Mouse (Mus musculus): Measurements from ENCODE around the gene Dnajc2. TPM values are rescaled to one million over a fixed set of nuclear protein-coding genes. Genes with fewer than 3 reads are reported as not detected.

Gene Dnajc2
- polyA plus RNA-seq, 1 experiment = 21.3 TPM

GRCm38 (mm10) chr5:21735100-21735499, 50.0 kb downstream of the Dnajc2 start:
- TF ChIP-seq POLR2A (IDR thresholded peaks at IDR 0.05; ENCODE audit: extremely low read depth, insufficient read depth, low read length) = no peak
- TF ChIP-seq CTCF (IDR thresholded peaks at IDR 0.05; ENCODE audit: extremely low read depth, insufficient read depth, low read length) = no peak
- Histone ChIP-seq H3K27ac (ENCODE audit: insufficient read depth, low read length) (no peak overlapping the region), H3K4me3 (ENCODE audit: insufficient read depth, low read length) (peak overlapping the region; percentile 32), H3K4me1 (ENCODE audit: control insufficient read depth, insufficient read depth, low read length) (peaks cover 5% of the 10 kb centered on the region)

GRCm38 (mm10) chr5:21732930-21733329, 52.1 kb downstream of the Dnajc2 start:
- Histone ChIP-seq H3K4me1 (ENCODE audit: control insufficient read depth, insufficient read depth, low read length) (peaks cover 4% of the 10 kb centered on the region), H3K27ac (ENCODE audit: insufficient read depth, low read length) (no peak overlapping the region; the same call in 1 of the 2 replicates), H3K4me3 (ENCODE audit: insufficient read depth, low read length) (no peak overlapping the region)
- TF ChIP-seq POLR2A (IDR thresholded peaks at IDR 0.05; ENCODE audit: extremely low read depth, insufficient read depth, low read length) = no peak
- peak; percentile 30; the same call in 1 of the 2 replicates for TF ChIP-seq CTCF (IDR thresholded peaks at IDR 0.05; ENCODE audit: extremely low read depth, insufficient read depth, low read length)

- H3K4me1 ChIP-seq (ENCODE audit: control insufficient read depth, insufficient read depth, low read length) = peaks cover 2% of the 10 kb centered on the region
- no peak overlapping the region for H3K4me3 ChIP-seq (ENCODE audit: insufficient read depth, low read length)
- H3K27ac ChIP-seq (ENCODE audit: insufficient read depth, low read length) = no peak overlapping the region
- TF ChIP-seq CTCF (IDR thresholded peaks at IDR 0.05; ENCODE audit: extremely low read depth, insufficient read depth, low read length) (no peak), POLR2A (IDR thresholded peaks at IDR 0.05; ENCODE audit: extremely low read depth, insufficient read depth, low read length) (no peak)
Observed at GRCm38 (mm10) chr5:21732177-21732911, 52.7 kb downstream of the Dnajc2 start.

GRCm38 (mm10) chr5:21729107-21729506, 55.9 kb downstream of the Dnajc2 start:
- Histone ChIP-seq H3K27ac (ENCODE audit: insufficient read depth, low read length) (no peak overlapping the region), H3K4me3 (ENCODE audit: insufficient read depth, low read length) (no peak overlapping the region), H3K4me1 (ENCODE audit: control insufficient read depth, insufficient read depth, low read length) (peaks cover 2% of the 10 kb centered on the region)
- TF ChIP-seq CTCF (IDR thresholded peaks at IDR 0.05; ENCODE audit: extremely low read depth, insufficient read depth, low read length) (no peak), POLR2A (IDR thresholded peaks at IDR 0.05; ENCODE audit: extremely low read depth, insufficient read depth, low read length) (no peak)

GRCm38 (mm10) chr5:21724872-21725271, 60.2 kb downstream of the Dnajc2 start:
- no peaks in the 10 kb centered on the region for H3K4me1 ChIP-seq (ENCODE audit: control insufficient read depth, insufficient read depth, low read length)
- no peak overlapping the region for H3K27ac ChIP-seq (ENCODE audit: insufficient read depth, low read length)
- no peak overlapping the region for H3K4me3 ChIP-seq (ENCODE audit: insufficient read depth, low read length)
- TF ChIP-seq POLR2A (IDR thresholded peaks at IDR 0.05; ENCODE audit: extremely low read depth, insufficient read depth, low read length) (no peak), CTCF (IDR thresholded peaks at IDR 0.05; ENCODE audit: extremely low read depth, insufficient read depth, low read length) (no peak)

GRCm38 (mm10) chr5:21724427-21724826, 60.6 kb downstream of the Dnajc2 start:
- Histone ChIP-seq H3K4me1 (ENCODE audit: control insufficient read depth, insufficient read depth, low read length) (no peaks in the 10 kb centered on the region), H3K27ac (ENCODE audit: insufficient read depth, low read length) (peak overlapping the region; percentile 35; the same call in 1 of the 2 replicates), H3K4me3 (ENCODE audit: insufficient read depth, low read length) (no peak overlapping the region)
- TF ChIP-seq CTCF (IDR thresholded peaks at IDR 0.05; ENCODE audit: extremely low read depth, insufficient read depth, low read length) = no peak
- no peak for TF ChIP-seq POLR2A (IDR thresholded peaks at IDR 0.05; ENCODE audit: extremely low read depth, insufficient read depth, low read length)

- H3K4me3 ChIP-seq (ENCODE audit: insufficient read depth, low read length) = no peak overlapping the region
Observed at GRCm38 (mm10) chr5:21719209-21719608, 65.8 kb downstream of the Dnajc2 start.

GRCm38 (mm10) chr5:21718546-21718945, 66.5 kb downstream of the Dnajc2 start:
- no peak overlapping the region for H3K27ac ChIP-seq (ENCODE audit: insufficient read depth, low read length)
- TF ChIP-seq POLR2A (IDR thresholded peaks at IDR 0.05; ENCODE audit: extremely low read depth, insufficient read depth, low read length) = no peak
- H3K4me1 ChIP-seq (ENCODE audit: control insufficient read depth, insufficient read depth, low read length) = no peaks in the 10 kb centered on the region

More at GRCm38 (mm10) chr5:21719209-21719608, 65.8 kb downstream of the Dnajc2 start:
- no peak overlapping the region for H3K27ac ChIP-seq (ENCODE audit: insufficient read depth, low read length)
- TF ChIP-seq CTCF (IDR thresholded peaks at IDR 0.05; ENCODE audit: extremely low read depth, insufficient read depth, low read length) (no peak), POLR2A (IDR thresholded peaks at IDR 0.05; ENCODE audit: extremely low read depth, insufficient read depth, low read length) (no peak)
- H3K4me1 ChIP-seq (ENCODE audit: control insufficient read depth, insufficient read depth, low read length) = no peaks in the 10 kb centered on the region

GRCm38 (mm10) chr5:21717165-21717715, 67.8 kb downstream of the Dnajc2 start:
- Histone ChIP-seq H3K4me1 (ENCODE audit: control insufficient read depth, insufficient read depth, low read length) (no peaks in the 10 kb centered on the region), H3K27ac (ENCODE audit: insufficient read depth, low read length) (no peak overlapping the region), H3K4me3 (ENCODE audit: insufficient read depth, low read length) (no peak overlapping the region)
- TF ChIP-seq CTCF (IDR thresholded peaks at IDR 0.05; ENCODE audit: extremely low read depth, insufficient read depth, low read length) (no peak), POLR2A (IDR thresholded peaks at IDR 0.05; ENCODE audit: extremely low read depth, insufficient read depth, low read length) (no peak)

More at GRCm38 (mm10) chr5:21718546-21718945, 66.5 kb downstream of the Dnajc2 start:
- no peak overlapping the region for H3K4me3 ChIP-seq (ENCODE audit: insufficient read depth, low read length)

- no peak overlapping the region for H3K4me3 ChIP-seq (ENCODE audit: insufficient read depth, low read length)
- no peaks in the 10 kb centered on the region for H3K4me1 ChIP-seq (ENCODE audit: control insufficient read depth, insufficient read depth, low read length)
- TF ChIP-seq POLR2A (IDR thresholded peaks at IDR 0.05; ENCODE audit: extremely low read depth, insufficient read depth, low read length) (no peak), CTCF (IDR thresholded peaks at IDR 0.05; ENCODE audit: extremely low read depth, insufficient read depth, low read length) (no peak)
- H3K27ac ChIP-seq (ENCODE audit: insufficient read depth, low read length) = no peak overlapping the region
Observed at GRCm38 (mm10) chr5:21714447-21714846, 70.6 kb downstream of the Dnajc2 start.

Data from cortical plate, adult 2 months (tissue).